Mouse (Mus musculus) stomach, postnatal 0 days (tissue): ENCODE data around the gene Zfp553. TPM values are rescaled to one million over a fixed set of nuclear protein-coding genes. Genes with fewer than 3 reads are reported as not detected.

Experiments used
- ATAC-seq: fragments of 200-750 bp; cut with Nextera tagmentation; 2 replicates; pipeline ENCODE4 v1.8.0; 2017; ENCODE audit not compliant: low FRiP score, low TSS enrichment
- DNase-seq: peaks from one replicate; pipeline ENCODE4 v3.0.0-alpha.2; 2016; ENCODE audit warnings: low spot score
- H3K27ac ChIP-seq: fragments of 300-500 bp; sonication (generic); replicated peaks from 2 replicates; pipeline ENCODE4 v1.5.1; 2014; ENCODE audit warnings: mild to moderate bottlenecking, control low read depth
- H3K27me3 ChIP-seq: fragments of 300-500 bp; sonication (generic); 2 replicates; pipeline ENCODE4 v1.6.1; 2014; ENCODE audit warnings: low read length; ENCODE audit not compliant: control insufficient read depth, insufficient read depth
- H3K36me3 ChIP-seq: fragments of 300-500 bp; sonication (generic); 2 replicates; pipeline ENCODE4 v1.6.1; 2014; ENCODE audit warnings: low read length, mixed read lengths; ENCODE audit not compliant: control insufficient read depth, insufficient read depth
- H3K4me1 ChIP-seq: fragments of 300-500 bp; sonication (generic); replicated peaks from 2 replicates; pipeline ENCODE4 v1.6.1; 2014; ENCODE audit warnings: antibody characterized with exemption; ENCODE audit not compliant: control insufficient read depth, insufficient read depth
- H3K4me2 ChIP-seq: fragments of 300-500 bp; sonication (generic); replicated peaks from 2 replicates; pipeline ENCODE4 v1.6.1; 2014; ENCODE audit warnings: low read depth, mild to moderate bottlenecking, control low read depth, moderate library complexity
- H3K4me3 ChIP-seq: fragments of 300-500 bp; sonication (generic); 2 replicates; pipeline ENCODE4 v1.5.1; 2014; ENCODE audit warnings: low read depth, low read length, control low read depth
- H3K9ac ChIP-seq: fragments of 300-500 bp; sonication (generic); 2 replicates; pipeline ENCODE4 v1.6.1; 2014; ENCODE audit warnings: mild to moderate bottlenecking, low read length, control low read depth, mixed read lengths
- H3K9me3 ChIP-seq: fragments of 300-500 bp; sonication (generic); 2 replicates; pipeline ENCODE4 v1.6.1; 2016; ENCODE audit warnings: low read length; ENCODE audit not compliant: control insufficient read depth
- CTCF ChIP-seq: IDR thresholded peaks from 2 replicates; pipeline ENCODE4 v1.5.1; 2016; ENCODE audit warnings: antibody characterized with exemption, low read depth, mild to moderate bottlenecking, moderate library complexity
- EP300 ChIP-seq: optimal IDR thresholded peaks from 2 replicates; pipeline ENCODE3; 2016; ENCODE audit warnings: antibody characterized with exemption
- WGBS: fragments of 180-500 bp; shearing (Covaris S2); extraction: QIAGEN DNeasy Blood & Tissue Kit; methylation state at CpG from one replicate; pipeline ENCODE4 v1.1.7; 2014; 5-methylcytosine and 5-hydroxymethylcytosine counted together
- polyA plus RNA-seq: library from polyadenylated mRNA; unstranded; fragments of >200 nt; fragmentation: Nextera tagmentation; extraction: Ambion mirVana; gene quantifications from 2 replicates; pipeline ENCODE4 v1.2.1, GENCODE M21; 2015

Gene Zfp553
- polyA plus RNA-seq, 1 experiment from 2014 or later = 12.2 TPM

DNA sequence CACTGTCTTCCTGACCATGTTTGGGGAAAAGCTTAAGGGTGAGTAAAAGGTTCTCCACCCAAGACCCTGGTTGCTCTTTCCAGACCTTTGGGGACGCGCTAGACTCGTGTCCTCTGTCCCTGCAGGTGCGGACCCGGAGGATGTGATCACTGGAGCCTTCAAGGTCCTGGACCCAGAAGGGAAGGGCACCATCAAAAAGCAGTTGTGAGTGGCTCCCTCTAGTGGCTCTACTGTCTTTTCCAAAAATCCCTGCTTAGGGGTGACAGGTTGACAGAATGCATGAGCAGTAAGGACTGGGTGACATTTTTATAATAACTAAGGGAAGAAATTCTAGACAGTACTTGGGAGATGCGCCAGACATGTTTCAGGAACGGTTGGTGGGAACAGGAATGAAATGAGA is 19.4 kb upstream of the Zfp553 start:
- 54% methylated on average over 7 of the region's 7 CpGs for WGBS
- Histone ChIP-seq H3K27me3 (no peaks in the 10 kb centered on the region), H3K9ac (no peak overlapping the region), H3K27ac (no peak overlapping the region), H3K4me2 (no peak overlapping the region), H3K36me3 (no peaks in the 10 kb centered on the region), H3K4me3 (no peak overlapping the region), H3K4me1 (no peaks in the 10 kb centered on the region), H3K9me3 (no peaks in the 10 kb centered on the region)
- DNase-seq (peak; percentile 39), ATAC-seq (no peak)
- no peak for TF ChIP-seq EP300
- peak; percentile 78 for TF ChIP-seq CTCF

DNA sequence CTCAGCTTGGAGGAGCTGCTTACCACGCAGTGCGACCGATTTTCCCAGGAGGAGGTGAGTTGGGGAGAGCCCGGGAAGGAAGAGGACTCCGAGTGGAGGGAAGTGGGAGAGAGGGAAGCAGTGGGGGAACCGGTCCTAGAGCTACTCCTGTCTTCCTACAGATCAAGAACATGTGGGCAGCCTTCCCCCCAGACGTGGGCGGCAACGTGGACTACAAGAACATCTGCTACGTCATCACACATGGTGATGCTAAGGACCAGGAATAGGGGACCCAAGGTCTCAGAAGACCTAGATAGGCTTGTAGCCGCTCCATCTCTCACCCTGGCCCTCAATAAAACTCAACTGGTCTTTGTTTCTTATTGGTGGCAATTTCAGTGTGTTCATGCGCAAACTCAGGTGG is 18.9 kb upstream of the Zfp553 start:
- no peak overlapping the region for H3K4me2 ChIP-seq
- no peak overlapping the region for H3K27ac ChIP-seq
- H3K4me3 ChIP-seq = no peak overlapping the region
- H3K4me1 ChIP-seq = no peaks in the 10 kb centered on the region
- H3K36me3 ChIP-seq = no peaks in the 10 kb centered on the region
- no peaks in the 10 kb centered on the region for H3K9me3 ChIP-seq
- DNase-seq (no peak), ATAC-seq (no peak)
- H3K9ac ChIP-seq = no peak overlapping the region
- no peaks in the 10 kb centered on the region for H3K27me3 ChIP-seq
- 62% methylated on average over 12 of the region's 12 CpGs for WGBS
- TF ChIP-seq CTCF (no peak), EP300 (no peak)

DNA sequence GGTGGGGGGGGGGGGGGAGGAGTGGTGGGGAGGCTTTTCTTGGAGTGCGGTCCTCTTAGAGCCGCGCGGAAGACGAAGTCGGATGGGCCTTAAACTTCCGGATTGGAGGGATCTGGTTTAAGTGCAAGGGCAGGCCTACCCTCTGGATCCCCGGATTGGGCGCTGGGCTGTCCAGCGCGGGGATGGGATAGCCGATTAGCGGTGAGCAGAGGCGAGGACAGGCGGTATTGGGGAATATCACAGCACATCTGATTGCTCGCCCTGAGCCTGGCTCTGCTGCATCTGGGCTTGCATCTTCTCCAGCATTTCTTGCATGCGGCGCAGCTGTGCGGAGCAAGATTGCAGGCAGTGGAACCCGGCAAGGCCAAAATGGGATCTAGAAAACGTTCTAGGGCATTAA is 18.3 kb upstream of the Zfp553 start:
- no peaks in the 10 kb centered on the region for H3K4me1 ChIP-seq
- no peaks in the 10 kb centered on the region for H3K36me3 ChIP-seq
- 47% methylated on average over 20 of the region's 21 CpGs for WGBS
- H3K4me3 ChIP-seq = peak overlapping the region; percentile 30; the same call in 1 of the 2 replicates
- peak overlapping the region; percentile 48; the same call in 1 of the 2 replicates for H3K9ac ChIP-seq
- H3K27me3 ChIP-seq = no peaks in the 10 kb centered on the region
- TF ChIP-seq EP300 (no peak), CTCF (no peak)
- H3K9me3 ChIP-seq = no peaks in the 10 kb centered on the region
- ATAC-seq (no peak), DNase-seq (no peak)
- H3K4me2 ChIP-seq = peak overlapping the region; percentile 60
- no peak overlapping the region for H3K27ac ChIP-seq

DNA sequence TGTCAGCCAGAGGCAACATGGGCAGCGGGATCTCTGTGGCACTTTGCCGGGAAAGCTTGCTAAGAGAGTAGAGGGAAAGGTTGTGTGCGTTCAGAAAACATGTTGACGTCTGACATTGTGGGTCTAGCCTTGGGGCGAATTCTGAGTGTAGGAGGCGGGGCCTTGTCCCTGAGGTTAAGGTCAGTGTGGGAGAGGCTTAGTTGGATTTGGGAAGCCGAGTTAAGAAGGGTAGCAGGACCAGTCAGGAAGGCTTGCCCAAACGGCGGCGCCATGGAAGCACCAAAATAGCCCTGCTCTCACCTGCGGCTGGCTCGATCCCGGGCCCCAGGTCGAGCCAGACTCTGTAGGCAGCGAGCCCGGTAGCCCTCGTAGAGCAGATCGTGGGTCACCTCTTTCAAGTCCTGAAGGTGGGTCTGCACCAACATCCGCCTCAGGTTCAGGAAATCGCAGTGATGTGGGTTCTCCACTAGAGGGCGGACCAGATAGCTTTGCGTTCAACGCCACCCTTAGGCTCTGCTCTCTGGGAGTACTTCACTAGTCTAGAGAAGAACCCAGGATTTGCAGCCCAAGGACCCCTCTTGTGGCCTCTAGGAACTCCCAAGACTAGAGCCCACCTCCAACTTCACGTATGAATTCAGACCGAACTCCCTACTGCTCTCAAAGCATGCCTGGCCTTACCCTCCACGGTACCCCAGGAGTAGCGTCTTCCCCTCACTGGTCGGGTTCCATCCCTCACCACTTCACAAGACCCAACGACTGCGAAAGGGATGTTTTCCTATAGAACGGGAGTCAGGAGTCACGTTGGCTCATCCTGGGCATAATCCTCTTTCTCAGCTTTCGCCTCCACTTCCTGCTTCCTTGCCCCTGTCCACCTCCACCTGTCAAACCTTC is 17.6 kb upstream of the Zfp553 start:
- no peaks in the 10 kb centered on the region for H3K36me3 ChIP-seq
- ATAC-seq (peak; percentile 58), DNase-seq (peak; percentile 72)
- H3K4me3 ChIP-seq = peak overlapping the region; percentile 30
- peak overlapping the region; percentile 48 for H3K9ac ChIP-seq
- H3K27ac ChIP-seq = no peak overlapping the region
- 26% methylated on average over 33 of the region's 33 CpGs for WGBS
- no peaks in the 10 kb centered on the region for H3K4me1 ChIP-seq
- no peak for TF ChIP-seq EP300
- TF ChIP-seq CTCF = peak; percentile 92
- no peaks in the 10 kb centered on the region for H3K9me3 ChIP-seq
- H3K4me2 ChIP-seq = peak overlapping the region; percentile 60
- no peaks in the 10 kb centered on the region for H3K27me3 ChIP-seq

DNA sequence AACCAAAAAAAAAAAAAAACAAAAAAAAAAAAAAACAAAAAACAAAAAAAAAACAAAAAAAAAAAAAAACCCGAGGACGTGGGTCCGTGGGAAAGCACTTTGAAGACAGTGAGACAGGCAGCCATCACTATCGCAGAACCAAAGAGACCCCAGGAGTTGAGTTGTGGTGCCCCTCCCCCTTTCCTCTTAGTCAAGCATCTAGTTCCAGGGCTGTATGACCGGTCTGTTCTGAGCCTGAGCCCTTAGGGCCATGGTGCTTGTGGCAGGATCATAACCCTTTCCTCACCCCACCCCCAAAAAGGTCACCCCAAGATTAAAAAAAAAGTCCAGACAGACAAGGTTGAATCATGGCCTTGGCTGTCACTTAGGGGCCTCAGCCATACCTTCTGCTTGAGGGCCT is 16.6 kb upstream of the Zfp553 start:
- no peak overlapping the region for H3K4me2 ChIP-seq
- no peaks in the 10 kb centered on the region for H3K4me1 ChIP-seq
- TF ChIP-seq EP300 (no peak), CTCF (no peak)
- no peak overlapping the region for H3K4me3 ChIP-seq
- H3K9me3 ChIP-seq = no peaks in the 10 kb centered on the region
- ATAC-seq (no peak), DNase-seq (no peak)
- H3K27ac ChIP-seq = no peak overlapping the region
- no peaks in the 10 kb centered on the region for H3K27me3 ChIP-seq
- 84% methylated on average over 5 of the region's 5 CpGs for WGBS
- H3K9ac ChIP-seq = no peak overlapping the region
- no peaks in the 10 kb centered on the region for H3K36me3 ChIP-seq

DNA sequence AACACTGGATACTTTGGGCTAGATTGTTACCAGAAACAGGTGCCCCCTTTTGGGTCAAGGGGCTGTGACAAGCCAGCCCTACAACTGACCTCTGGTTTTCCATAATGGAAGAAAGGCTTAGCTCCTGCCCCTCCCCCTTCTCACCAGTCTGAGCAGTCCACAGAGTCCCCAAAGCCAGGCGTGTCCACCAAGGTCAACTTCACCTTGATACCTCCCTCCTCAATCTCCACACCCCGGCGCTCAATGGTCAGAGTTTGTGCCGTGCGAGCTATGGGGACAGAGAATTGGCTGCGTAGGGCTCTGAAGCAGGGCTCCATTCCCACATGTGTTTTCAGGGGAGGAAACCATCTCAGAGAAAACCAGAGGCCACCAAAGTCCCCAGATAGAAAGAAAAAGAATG is 15.4 kb upstream of the Zfp553 start:
- Histone ChIP-seq H3K9me3 (no peaks in the 10 kb centered on the region), H3K27ac (no peak overlapping the region), H3K27me3 (no peaks in the 10 kb centered on the region), H3K4me3 (no peak overlapping the region), H3K4me2 (no peak overlapping the region), H3K36me3 (no peaks in the 10 kb centered on the region), H3K4me1 (no peaks in the 10 kb centered on the region), H3K9ac (no peak overlapping the region)
- ATAC-seq = no peak
- no peak for DNase-seq
- WGBS = 66% methylated on average over 6 of the region's 6 CpGs
- TF ChIP-seq EP300 (no peak), CTCF (no peak)
